Mouse (Mus musculus) colon, adult 2 months (tissue): ENCODE results near the gene Med14. TPM values are rescaled to one million over a fixed set of nuclear protein-coding genes. Genes with fewer than 3 reads are reported as not detected.

Source experiments
- polyA plus RNA-seq: library from polyadenylated mRNA; depleted of rRNA; stranded (reverse); fragments of >200 nt; gene quantifications from 2 replicates; pipeline ENCODE4 v1.2.3, GENCODE M21; 2012; rRNA removed

The Med14 gene
- polyA plus RNA-seq = 8.0 and 9.7 TPM in 2 replicates

DNA sequence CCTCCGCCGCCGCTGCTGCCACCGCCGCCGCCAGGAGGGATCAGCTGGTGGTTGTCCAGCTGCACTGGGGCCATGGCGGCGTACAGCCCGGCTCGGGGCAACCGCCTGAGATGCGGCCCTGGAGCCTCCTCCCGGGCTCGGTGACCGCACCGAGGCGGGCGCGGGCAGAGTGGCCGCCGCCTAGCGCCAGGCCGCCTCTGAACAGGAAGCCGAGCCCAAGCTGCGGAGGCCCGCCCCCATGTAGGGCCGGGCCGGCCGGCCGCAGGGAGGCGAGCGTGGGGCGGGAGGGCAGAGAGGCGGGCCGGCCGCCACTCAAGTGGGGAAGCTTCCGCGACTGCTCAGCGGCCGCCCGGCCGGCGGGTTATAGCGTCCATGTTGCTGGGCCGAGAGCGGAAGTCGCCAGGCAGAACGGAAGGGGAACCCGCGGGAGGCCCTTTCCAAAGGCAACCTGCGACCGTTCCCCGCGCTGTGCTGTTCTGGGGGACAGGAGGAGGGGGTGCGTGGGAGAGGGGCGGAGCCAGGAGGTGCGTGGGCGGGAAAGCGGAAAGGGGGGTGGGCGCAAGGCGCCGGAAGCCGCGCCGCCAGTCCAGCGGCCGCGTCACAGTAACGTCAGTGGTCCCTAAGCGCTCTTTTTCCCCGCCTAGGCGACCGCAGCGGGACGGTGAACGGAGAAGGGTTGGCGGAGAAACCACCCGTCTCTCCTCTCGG is at the start of gene Med14:
Med14 (minus strand) TSS at position 448 of the 708 bp plus-strand sequence.

DNA sequence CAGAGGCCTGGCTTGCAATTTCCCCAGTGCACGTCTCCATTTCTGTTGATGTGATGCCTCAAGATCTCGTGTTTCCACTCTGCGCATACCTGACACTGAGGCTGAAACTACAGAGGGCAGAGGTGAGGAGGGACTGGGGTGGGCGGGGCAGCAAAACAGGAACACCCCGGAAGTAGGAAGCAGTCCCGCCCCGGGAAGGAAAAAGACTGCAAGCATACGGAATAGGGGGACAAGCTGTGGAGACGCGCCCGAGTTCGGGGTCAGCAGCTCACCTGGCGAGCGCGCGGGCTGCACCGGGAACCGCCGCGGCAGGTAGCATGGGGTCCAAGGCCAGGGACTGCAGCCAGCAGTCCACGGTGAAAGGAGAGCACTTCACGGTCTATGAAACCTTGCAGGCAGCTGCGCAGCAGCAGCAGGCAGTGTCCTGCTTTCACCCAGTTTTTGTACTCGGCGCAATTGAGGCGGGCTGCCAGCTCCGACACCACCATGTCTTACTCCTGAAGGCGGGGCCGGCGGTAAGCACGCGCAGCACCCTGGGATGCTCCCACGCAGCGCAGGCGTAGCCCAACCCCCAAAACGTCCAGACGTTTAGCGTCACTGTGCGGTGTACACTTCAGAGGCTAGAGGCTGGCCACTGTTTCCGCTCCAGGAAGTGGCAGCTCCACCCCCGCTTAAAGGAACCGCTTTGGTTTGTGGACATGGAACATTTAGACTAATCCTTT is 88.7 kb downstream of the Med14 start, which contains the start of gene 1810030O07Rik:
1810030O07Rik (minus strand) TSS at position 615 of the 722 bp plus-strand sequence.

Other genes starting within 250 kb of the Med14 start
- gene Atp6ap2, start 174.3 kb downstream of the Med14 start, polyA plus RNA-seq = 14.9 and 17.9 TPM in 2 replicates
- gene 1810030O07Rik, start 88.4 kb downstream of the Med14 start, polyA plus RNA-seq = 7.6 and 9.5 TPM in 2 replicates